Mouse (Mus musculus) G1E (cell line): ENCODE measurements around the gene Ccdc36.

Source experiments
- CTCF ChIP-seq: IDR thresholded peaks from 2 replicates; pipeline ENCODE4 v1.5.1; 2012; ENCODE audit warnings: low read depth, low read length, inconsistent platforms, mixed read lengths
- GATA1 ChIP-seq: IDR thresholded peaks from 2 replicates; pipeline ENCODE4 v1.6.1; 2012; ENCODE audit warnings: borderline replicate concordance, low read length, inconsistent platforms, mixed read lengths
- POLR2AphosphoS5 ChIP-seq: IDR thresholded peaks from 2 replicates; pipeline ENCODE4 v1.6.1; 2012; ENCODE audit warnings: low read depth, low read length, inconsistent platforms; ENCODE audit not compliant: insufficient replicate concordance
- TAL1 ChIP-seq: conservative IDR thresholded peaks from 2 replicates; pipeline ENCODE4 v1.6.1; 2012; ENCODE audit warnings: low read depth, low read length, inconsistent platforms, mixed read lengths

DNA sequence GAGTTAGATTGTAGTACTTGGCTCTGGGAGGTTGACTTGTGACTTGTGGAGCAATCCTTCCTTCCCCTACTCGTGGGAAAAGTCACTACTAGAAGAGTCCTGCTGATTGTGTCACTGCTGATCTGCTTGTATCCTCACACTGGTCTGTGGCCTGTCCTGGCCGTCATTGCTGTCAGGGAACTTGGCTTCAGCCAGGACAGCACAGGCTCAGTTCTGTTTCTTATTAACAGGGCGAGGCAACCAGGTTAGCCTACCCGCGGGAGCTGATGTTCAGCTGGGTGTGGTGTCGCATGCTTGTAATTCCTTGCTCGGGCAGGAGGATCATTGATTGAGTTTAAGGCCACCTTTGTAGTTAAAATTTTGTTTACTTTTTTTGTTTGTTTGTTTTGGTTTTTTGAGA is 43.3 kb downstream of the Ccdc36 start:
- TF ChIP-seq GATA1, result no peak
- no peak for TF ChIP-seq CTCF
- TF ChIP-seq POLR2AphosphoS5, result no peak
- TF ChIP-seq TAL1, result no peak
